Mouse (Mus musculus): ENCODE results near the gene Cpeb2. TPM values are rescaled to one million over a fixed set of nuclear protein-coding genes. Genes with fewer than 3 reads are reported as not detected.

The Cpeb2 gene
- 5.2 and 6.9 TPM in 2 replicates for polyA plus RNA-seq (2014; fragmentation: Nextera tagmentation; extraction: Ambion mirVana)

DNA sequence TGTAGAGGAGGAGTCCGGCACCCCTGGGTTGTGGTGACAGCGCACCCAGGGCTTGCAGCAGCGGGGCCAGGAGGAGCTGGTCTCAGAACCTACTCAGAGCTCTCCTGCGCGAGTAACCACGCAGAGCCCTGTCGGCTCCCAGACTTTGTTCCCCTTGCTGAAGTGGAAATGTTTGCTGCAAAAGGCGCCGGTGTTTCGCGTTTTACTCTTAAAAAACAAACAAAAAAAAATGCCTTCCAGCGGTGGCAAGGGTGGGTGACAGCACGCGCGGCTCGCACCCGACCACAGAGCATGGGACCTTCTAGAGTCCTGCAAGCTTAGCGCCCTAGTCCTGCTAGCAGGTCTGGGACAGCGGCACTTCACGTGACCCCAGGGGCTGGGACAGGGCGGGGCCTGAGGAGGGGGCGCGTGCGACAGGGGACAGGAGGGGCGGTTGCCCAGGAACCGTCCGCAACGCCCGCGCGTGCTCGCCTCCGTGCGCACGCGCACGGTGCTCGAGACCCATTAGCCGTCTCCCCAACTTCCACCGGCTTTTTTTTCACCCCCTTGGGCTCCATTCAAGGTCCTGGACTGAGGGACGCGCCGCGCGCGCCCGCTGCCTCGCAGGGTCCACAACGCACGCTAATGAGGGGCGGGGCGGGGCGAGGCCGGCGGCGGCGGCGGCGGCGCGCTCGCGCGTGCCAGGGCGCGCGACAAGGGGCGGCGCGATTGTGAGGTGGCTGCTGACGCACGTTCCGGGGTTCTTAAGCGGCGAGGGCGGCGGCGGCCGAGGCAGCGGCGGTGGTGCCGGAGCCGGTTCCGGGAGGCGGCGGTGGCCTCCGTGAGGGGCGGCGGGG lies at the start of gene Cpeb2:
Cpeb2 (plus strand) TSS at position 691 of the 836 bp plus-strand sequence.
- peak within 1 kb of the TSS; percentile 90 for H3K9ac ChIP-seq (ENCODE audit: low read length)
- no peaks in the 10 kb centered on the region for H3K27me3 ChIP-seq (ENCODE audit: control insufficient read depth, insufficient read depth, low read length)
- H3K4me1 ChIP-seq (ENCODE audit: control insufficient read depth, insufficient read depth, low read length): no peaks in the 10 kb centered on the region
- ATAC-seq (ENCODE audit: insufficient read depth, low FRiP score, low TSS enrichment): peak; percentile 92
- peak within 1 kb of the TSS; percentile 86 for H3K4me2 ChIP-seq (ENCODE audit: low read depth)
- under 1% methylated on average over 85 of the region's 89 CpGs for WGBS
- H3K4me3 ChIP-seq (ENCODE audit: low read depth, low read length): peak within 1 kb of the TSS; percentile 89
- peak; percentile 95 for DNase-seq (ENCODE audit: low spot score)
- no peaks in the 10 kb centered on the region for H3K36me3 ChIP-seq (ENCODE audit: control insufficient read depth, insufficient read depth, low read length)
- peak within 1 kb of the TSS; percentile 96 for H3K27ac ChIP-seq (ENCODE audit: low read depth, low read length)
- no peaks in the 10 kb centered on the region for H3K9me3 ChIP-seq (ENCODE audit: control insufficient read depth, low read length)

DNA sequence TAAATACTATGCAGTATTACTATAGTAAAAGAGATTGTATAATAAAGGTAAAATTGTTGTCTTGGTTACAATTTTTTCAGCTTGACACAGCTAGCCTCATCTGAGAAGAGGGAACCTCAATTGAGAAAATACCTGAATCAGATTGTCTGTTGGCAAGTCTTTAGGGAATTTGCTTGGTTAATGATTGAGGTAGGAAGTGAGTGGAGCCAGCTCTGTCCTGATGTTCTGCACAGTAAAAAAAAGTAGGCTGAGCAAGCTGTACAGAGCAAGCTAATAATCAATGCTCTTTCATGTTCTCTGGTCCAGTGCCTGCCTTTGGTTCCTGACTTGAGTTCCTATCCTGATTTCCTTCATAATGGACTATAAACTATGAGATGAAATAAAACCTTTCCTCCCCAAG lies 49.4 kb upstream of the Cpeb2 start:
- H3K4me1 ChIP-seq (ENCODE audit: control insufficient read depth, insufficient read depth, low read length): no peaks in the 10 kb centered on the region
- H3K9me3 ChIP-seq (ENCODE audit: control insufficient read depth, low read length): no peaks in the 10 kb centered on the region
- ATAC-seq (ENCODE audit: insufficient read depth, low FRiP score, low TSS enrichment) (no peak), DNase-seq (ENCODE audit: low spot score) (no peak)
- no peaks in the 10 kb centered on the region for H3K36me3 ChIP-seq (ENCODE audit: control insufficient read depth, insufficient read depth, low read length)
- H3K27ac ChIP-seq (ENCODE audit: low read depth, low read length): no peak overlapping the region
- no peak overlapping the region for H3K9ac ChIP-seq (ENCODE audit: low read length)
- H3K4me3 ChIP-seq (ENCODE audit: low read depth, low read length): no peak overlapping the region
- H3K27me3 ChIP-seq (ENCODE audit: control insufficient read depth, insufficient read depth, low read length): no peaks in the 10 kb centered on the region
- H3K4me2 ChIP-seq (ENCODE audit: low read depth): no peak overlapping the region

GRCm38 (mm10) chr5:43184834-43185233 lies 48.1 kb upstream of the Cpeb2 start:
- WGBS: 79% methylated on average over 3 of the region's 3 CpGs
- ATAC-seq (ENCODE audit: insufficient read depth, low FRiP score, low TSS enrichment) (no peak), DNase-seq (ENCODE audit: low spot score) (no peak)
- Histone ChIP-seq H3K9ac (ENCODE audit: low read length) (no peak overlapping the region), H3K4me3 (ENCODE audit: low read depth, low read length) (no peak overlapping the region), H3K4me1 (ENCODE audit: control insufficient read depth, insufficient read depth, low read length) (no peaks in the 10 kb centered on the region), H3K27ac (ENCODE audit: low read depth, low read length) (no peak overlapping the region), H3K27me3 (ENCODE audit: control insufficient read depth, insufficient read depth, low read length) (no peaks in the 10 kb centered on the region), H3K36me3 (ENCODE audit: control insufficient read depth, insufficient read depth, low read length) (no peaks in the 10 kb centered on the region), H3K9me3 (ENCODE audit: control insufficient read depth, low read length) (no peaks in the 10 kb centered on the region), H3K4me2 (ENCODE audit: low read depth) (no peak overlapping the region)

- WGBS: 84% methylated on average over 3 of the region's 3 CpGs
- ATAC-seq (ENCODE audit: insufficient read depth, low FRiP score, low TSS enrichment): no peak
- H3K27me3 ChIP-seq (ENCODE audit: control insufficient read depth, insufficient read depth, low read length): no peaks in the 10 kb centered on the region
- no peak overlapping the region for H3K4me2 ChIP-seq (ENCODE audit: low read depth)
- H3K4me1 ChIP-seq (ENCODE audit: control insufficient read depth, insufficient read depth, low read length): no peaks in the 10 kb centered on the region
- no peak for DNase-seq (ENCODE audit: low spot score)
- no peaks in the 10 kb centered on the region for H3K9me3 ChIP-seq (ENCODE audit: control insufficient read depth, low read length)
- H3K4me3 ChIP-seq (ENCODE audit: low read depth, low read length): no peak overlapping the region
- no peak overlapping the region for H3K9ac ChIP-seq (ENCODE audit: low read length)
- H3K36me3 ChIP-seq (ENCODE audit: control insufficient read depth, insufficient read depth, low read length): no peaks in the 10 kb centered on the region
- no peak overlapping the region for H3K27ac ChIP-seq (ENCODE audit: low read depth, low read length)
Measured at GRCm38 (mm10) chr5:43185478-43185877, 47.5 kb upstream of the Cpeb2 start.

DNA sequence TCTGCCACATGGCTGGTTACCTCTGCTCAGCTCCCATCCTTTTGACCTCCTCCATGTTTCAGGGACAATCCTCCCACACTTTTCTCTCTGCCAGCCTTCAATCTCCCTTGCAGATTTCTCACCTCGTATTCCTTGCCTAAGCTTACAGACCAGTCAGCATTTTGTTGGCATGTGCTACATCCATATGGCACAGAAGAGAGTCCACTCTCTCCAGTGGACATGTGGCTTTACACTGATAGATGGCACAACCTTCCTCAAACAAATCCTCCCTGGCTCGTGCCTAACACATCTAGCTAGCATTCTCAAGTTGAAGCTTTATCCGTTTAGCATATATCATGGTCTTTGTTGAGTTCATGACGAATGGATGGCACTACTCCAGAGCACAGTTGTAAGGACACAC lies 32.3 kb upstream of the Cpeb2 start:
- WGBS: 83% methylated on average over 4 of the region's 4 CpGs
- Histone ChIP-seq H3K9me3 (ENCODE audit: control insufficient read depth, low read length) (no peaks in the 10 kb centered on the region), H3K36me3 (ENCODE audit: control insufficient read depth, insufficient read depth, low read length) (no peaks in the 10 kb centered on the region), H3K4me1 (ENCODE audit: control insufficient read depth, insufficient read depth, low read length) (no peaks in the 10 kb centered on the region), H3K27ac (ENCODE audit: low read depth, low read length) (no peak overlapping the region), H3K27me3 (ENCODE audit: control insufficient read depth, insufficient read depth, low read length) (no peaks in the 10 kb centered on the region), H3K9ac (ENCODE audit: low read length) (no peak overlapping the region), H3K4me2 (ENCODE audit: low read depth) (no peak overlapping the region), H3K4me3 (ENCODE audit: low read depth, low read length) (no peak overlapping the region)
- no peak for DNase-seq (ENCODE audit: low spot score)
- ATAC-seq (ENCODE audit: insufficient read depth, low FRiP score, low TSS enrichment): no peak

GRCm38 (mm10) chr5:43206495-43207053 lies 26.4 kb upstream of the Cpeb2 start:
- H3K9ac ChIP-seq (ENCODE audit: low read length): no peak overlapping the region
- no peak overlapping the region for H3K4me2 ChIP-seq (ENCODE audit: low read depth)
- H3K4me3 ChIP-seq (ENCODE audit: low read depth, low read length): no peak overlapping the region
- no peak overlapping the region for H3K27ac ChIP-seq (ENCODE audit: low read depth, low read length)
- 90% methylated on average over 6 of the region's 6 CpGs for WGBS
- H3K4me1 ChIP-seq (ENCODE audit: control insufficient read depth, insufficient read depth, low read length): no peaks in the 10 kb centered on the region
- no peaks in the 10 kb centered on the region for H3K27me3 ChIP-seq (ENCODE audit: control insufficient read depth, insufficient read depth, low read length)
- no peaks in the 10 kb centered on the region for H3K36me3 ChIP-seq (ENCODE audit: control insufficient read depth, insufficient read depth, low read length)
- no peak for DNase-seq (ENCODE audit: low spot score)
- no peak for ATAC-seq (ENCODE audit: insufficient read depth, low FRiP score, low TSS enrichment)
- no peaks in the 10 kb centered on the region for H3K9me3 ChIP-seq (ENCODE audit: control insufficient read depth, low read length)

- 57% methylated on average over 4 of the region's 4 CpGs for WGBS
- Histone ChIP-seq H3K27ac (ENCODE audit: low read depth, low read length) (no peak overlapping the region), H3K36me3 (ENCODE audit: control insufficient read depth, insufficient read depth, low read length) (no peaks in the 10 kb centered on the region), H3K9me3 (ENCODE audit: control insufficient read depth, low read length) (no peaks in the 10 kb centered on the region), H3K4me3 (ENCODE audit: low read depth, low read length) (no peak overlapping the region), H3K4me2 (ENCODE audit: low read depth) (no peak overlapping the region), H3K4me1 (ENCODE audit: control insufficient read depth, insufficient read depth, low read length) (no peaks in the 10 kb centered on the region), H3K9ac (ENCODE audit: low read length) (no peak overlapping the region), H3K27me3 (ENCODE audit: control insufficient read depth, insufficient read depth, low read length) (no peaks in the 10 kb centered on the region)
- DNase-seq (ENCODE audit: low spot score) (no peak), ATAC-seq (ENCODE audit: insufficient read depth, low FRiP score, low TSS enrichment) (no peak)
Measured at GRCm38 (mm10) chr5:43217468-43217867, 15.5 kb upstream of the Cpeb2 start.

DNA sequence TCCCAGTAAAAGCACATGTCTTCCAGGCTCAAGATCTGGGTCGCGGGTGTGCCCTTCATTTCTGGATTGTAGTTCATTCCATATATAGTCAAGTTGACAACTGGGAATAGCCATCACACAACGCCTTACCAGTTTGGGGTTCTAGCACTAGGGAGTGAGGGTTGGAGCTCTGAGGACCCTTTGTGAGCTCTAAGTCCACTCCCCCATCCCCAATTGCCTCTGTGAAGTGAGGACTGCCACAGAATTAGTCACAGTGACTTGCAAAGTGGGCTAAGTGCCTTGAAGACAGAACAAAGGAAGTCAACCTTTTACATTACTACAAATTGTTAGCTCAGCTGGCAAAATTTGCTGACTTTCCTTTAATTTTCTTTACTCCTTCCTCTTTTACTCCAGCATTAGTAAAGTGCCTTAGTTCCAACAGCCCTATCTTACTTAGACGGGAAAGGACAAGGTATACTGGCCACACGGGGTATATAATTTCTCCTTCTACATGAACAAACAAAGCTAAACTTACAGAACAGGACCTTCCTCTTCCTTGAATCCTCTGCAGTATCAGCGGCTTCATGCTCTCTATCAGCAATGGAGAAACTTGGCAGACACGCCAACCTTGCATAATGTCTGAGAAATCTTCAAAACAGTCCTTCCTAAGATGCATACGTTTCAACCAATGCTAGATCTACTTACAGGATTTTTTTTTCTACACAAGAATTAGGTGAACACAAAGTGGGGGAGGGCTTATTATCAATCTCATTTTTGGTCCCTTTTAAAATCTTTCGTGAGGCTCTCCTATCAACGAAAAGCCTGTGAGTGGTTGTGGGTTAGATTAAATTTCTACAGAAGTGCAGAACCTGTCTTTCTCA lies 14.8 kb upstream of the Cpeb2 start:
- DNase-seq (ENCODE audit: low spot score) (no peak), ATAC-seq (ENCODE audit: insufficient read depth, low FRiP score, low TSS enrichment) (no peak)
- H3K9ac ChIP-seq (ENCODE audit: low read length): no peak overlapping the region
- WGBS: 77% methylated on average over 10 of the region's 10 CpGs
- H3K27ac ChIP-seq (ENCODE audit: low read depth, low read length): no peak overlapping the region
- no peaks in the 10 kb centered on the region for H3K27me3 ChIP-seq (ENCODE audit: control insufficient read depth, insufficient read depth, low read length)
- no peak overlapping the region for H3K4me2 ChIP-seq (ENCODE audit: low read depth)
- no peaks in the 10 kb centered on the region for H3K9me3 ChIP-seq (ENCODE audit: control insufficient read depth, low read length)
- no peaks in the 10 kb centered on the region for H3K36me3 ChIP-seq (ENCODE audit: control insufficient read depth, insufficient read depth, low read length)
- no peak overlapping the region for H3K4me3 ChIP-seq (ENCODE audit: low read depth, low read length)
- H3K4me1 ChIP-seq (ENCODE audit: control insufficient read depth, insufficient read depth, low read length): no peaks in the 10 kb centered on the region
